Mouse (Mus musculus) small intestine, adult 2 months (tissue): ENCODE measurements at regions not wholly inside any gene's neighbourhood (a gene's known extent, or its start where the extent isn't known, plus 50 kb on each side); places are given as distances from the start of the nearest gene placed in this dataset.

Experiments
- CTCF ChIP-seq: fragments of 200-500 bp; IDR thresholded peaks from 2 replicates; pipeline ENCODE4 v1.5.1; 2012; ENCODE audit warnings: low read depth, mild to moderate bottlenecking, control low read depth, inconsistent platforms, low read length, moderate library complexity, mixed read lengths; ENCODE audit not compliant: insufficient replicate concordance, insufficient read length; ENCODE audit errors: extremely low read depth
- POLR2A ChIP-seq: fragments of 200-500 bp; IDR thresholded peaks from 2 replicates; pipeline ENCODE4 v1.6.1; 2012; ENCODE audit warnings: low read depth, mild to moderate bottlenecking, control low read depth, inconsistent platforms, low read length, moderate library complexity

DNA sequence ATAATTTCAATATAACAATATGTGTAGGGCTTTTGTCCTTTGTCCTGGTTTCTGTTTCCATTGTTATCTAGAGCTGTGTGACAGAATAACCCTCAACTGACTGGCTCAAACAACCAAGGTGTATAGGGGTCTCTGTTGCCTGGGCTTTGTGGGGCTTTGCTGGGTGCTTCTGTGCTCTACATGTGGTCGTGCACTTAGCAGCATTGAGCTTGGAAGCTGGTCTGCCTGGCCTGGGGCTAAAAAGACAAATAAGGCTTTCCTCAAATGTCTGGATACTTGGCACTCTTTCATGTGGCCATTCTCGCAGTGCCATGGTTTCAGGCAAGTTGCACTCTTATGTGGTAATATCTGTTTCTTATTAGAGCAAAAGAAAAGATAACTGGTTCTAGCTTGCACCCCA is 291.8 kb upstream of the Gm11146 start:
- no peak for TF ChIP-seq POLR2A
- TF ChIP-seq CTCF: no peak
